Mouse (Mus musculus) heart, postnatal 25 days (tissue): Measurements from ENCODE around the gene Olfr548-ps1. TPM values are rescaled to one million over a fixed set of nuclear protein-coding genes. Genes with fewer than 3 reads are reported as not detected.
A peak's percentile ranks its signal among the peaks of the same experiment; 100 is the strongest.
"Not testable (repeated sequence)": the region's sequence is repeated elsewhere in the genome, so short reads cannot be mapped to it uniquely, and the experiment has no call there.

ENCODE experiments used
- DNase-seq: peaks from one replicate; pipeline ENCODE4 v3.0.0; 2022; ENCODE audit warnings: low spot score
- intact Hi-C: fragments of 180-260 bp; cut with DNase I; formaldehyde crosslinking; loops from one replicate; pipeline ENCODE4 v1.15.1; 2025
- total RNA-seq, 2 experiments: library from RNA; stranded (reverse); gene quantifications; 2 replicates each; pipeline ENCODE4 v1.2.3; 2021

The Olfr548-ps1 gene
- total RNA-seq: not detected

DNA sequence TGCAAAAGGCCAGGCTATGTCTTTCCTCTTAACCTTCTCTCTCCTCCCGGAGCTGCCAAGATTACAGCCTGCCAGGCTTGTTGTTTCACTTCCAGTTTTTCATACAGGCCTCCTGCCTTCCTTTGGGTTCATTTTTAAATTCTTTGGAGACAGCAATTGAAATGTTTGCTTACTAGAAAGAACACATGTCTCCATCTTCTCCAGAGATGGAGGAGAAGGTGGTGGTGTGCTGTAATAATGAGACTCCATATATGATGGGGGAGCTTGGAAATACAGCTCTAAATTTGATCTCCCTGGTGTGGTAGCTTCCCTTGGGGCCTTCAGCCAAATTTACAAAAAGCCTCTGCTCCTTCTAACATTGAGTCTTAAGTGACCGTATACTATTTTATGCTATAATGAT, at the start of gene Olfr548-ps1:
Olfr548-ps1 (plus strand) TSS at position 301 of the 400 bp plus-strand sequence.
- intact Hi-C loops: no loop called here

DNA sequence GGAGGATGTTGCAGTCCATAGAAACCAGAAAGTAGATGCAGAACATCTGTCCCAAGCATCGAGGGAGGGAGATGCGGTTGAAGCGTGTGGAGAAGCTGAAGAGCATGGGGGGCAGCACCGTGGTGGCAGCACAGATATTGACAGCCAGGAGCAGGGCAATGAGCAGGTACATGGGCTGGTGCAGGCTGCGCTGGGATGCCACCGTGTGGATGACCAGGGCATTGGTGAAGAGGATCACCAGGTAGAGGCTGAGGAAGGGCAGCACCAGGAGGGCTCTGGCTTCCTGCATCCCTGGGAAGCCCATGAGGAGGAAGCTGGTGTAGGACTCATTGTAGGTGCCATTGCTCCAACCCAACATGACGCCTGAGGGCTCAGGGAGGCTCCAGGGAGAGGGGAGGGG, 46.3 kb upstream of the Olfr548-ps1 start:
- DNase-seq, intact Hi-C loops: not testable (repeated sequence)

More for the DNA sequence above, at the start of gene Olfr548-ps1:
- DNase-seq: no peak

DNA sequence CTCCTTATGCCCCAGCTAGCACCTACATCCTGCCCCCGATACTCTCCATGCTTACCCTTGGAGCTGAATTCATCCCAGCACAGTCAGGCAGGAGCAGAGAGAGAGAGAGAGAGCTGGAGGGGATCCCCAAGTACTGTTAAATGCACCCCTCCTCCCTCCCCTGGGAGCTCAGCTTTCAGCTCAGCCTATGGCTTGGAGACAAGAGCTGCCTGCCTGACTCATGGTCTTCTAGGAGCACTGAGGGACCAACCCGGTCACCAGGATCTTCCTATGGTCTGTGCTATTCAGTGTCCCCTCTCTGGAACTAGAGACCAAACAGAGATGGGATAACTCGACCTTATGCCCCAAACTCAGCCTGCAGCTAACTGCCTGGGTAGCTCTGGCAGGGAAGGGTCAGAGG, 41.2 kb upstream of the Olfr548-ps1 start, which contains the start of gene Olfr545:
Olfr545 (minus strand) TSS at position 101 of the 400 bp plus-strand sequence.
- intact Hi-C loops: no loop called here
- no peak for DNase-seq

DNA sequence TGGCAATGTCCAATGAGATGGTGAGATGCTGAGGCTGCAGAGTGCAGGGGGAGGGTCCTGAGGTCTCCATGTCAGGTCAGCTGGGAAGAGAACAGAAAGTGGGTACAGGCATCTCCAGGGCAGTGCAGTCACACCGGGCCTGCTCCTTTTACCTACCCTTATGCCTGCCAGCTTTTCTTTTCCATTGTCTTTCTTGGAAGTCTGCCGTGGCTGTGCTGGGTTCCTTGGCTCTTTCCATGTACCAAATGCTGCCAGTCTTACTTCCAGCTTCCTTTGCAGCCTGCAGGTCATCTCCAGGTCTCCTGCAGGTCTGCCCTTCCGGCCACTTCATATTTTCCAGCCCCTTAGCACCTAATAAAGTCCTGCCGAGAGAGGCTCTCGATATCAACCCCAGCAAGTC, 38.7 kb upstream of the Olfr548-ps1 start:
- intact Hi-C loops: no loop called here
- no peak for DNase-seq

DNA sequence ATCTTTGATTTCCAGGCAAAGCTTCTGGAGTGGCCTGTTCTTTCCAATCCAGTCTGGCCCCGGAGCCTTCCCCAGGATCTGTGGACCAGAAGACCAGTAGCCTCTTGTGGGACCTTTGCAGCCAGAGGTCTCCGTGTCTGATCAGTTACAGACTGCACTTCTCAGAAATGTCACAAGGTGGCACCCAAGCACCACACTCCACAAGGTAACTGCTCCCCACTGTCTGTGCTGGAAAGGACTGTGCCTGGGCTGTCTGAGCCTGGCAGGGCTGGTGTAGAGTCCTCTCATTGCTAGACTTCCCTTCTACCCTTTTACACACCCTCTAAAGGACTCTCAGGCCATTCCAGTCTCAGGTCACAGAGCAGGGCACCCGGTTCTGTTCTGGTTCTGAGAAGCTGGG, 33.8 kb upstream of the Olfr548-ps1 start:
- intact Hi-C loops: loop anchor here (5.0 kb wide), 2 partner anchors 1300 to 1435 kb away; partner anchors contain the start of gene Olfr633
- peak; percentile 27 for DNase-seq

DNA sequence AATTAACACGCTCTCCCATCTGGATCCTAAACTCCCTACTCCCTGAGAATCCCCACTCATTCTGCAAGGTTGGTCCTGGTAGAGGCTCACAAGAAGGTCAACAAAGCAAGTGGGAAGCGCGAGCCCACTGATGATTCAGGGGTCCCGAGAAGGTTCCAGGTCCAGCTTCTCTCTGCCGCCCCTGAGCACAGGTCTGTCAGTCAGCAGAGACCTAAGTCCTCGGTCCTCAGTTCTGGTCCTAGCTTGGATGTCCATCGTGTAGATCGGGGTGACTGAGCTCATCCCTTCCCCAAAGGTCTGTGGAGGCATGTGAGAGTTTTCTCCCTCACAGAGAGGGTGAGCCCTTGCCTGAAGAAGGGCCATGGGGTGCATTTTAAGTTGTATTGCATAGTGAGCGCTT, 32.6 kb upstream of the Olfr548-ps1 start:
- intact Hi-C loops: loop anchor here (5.0 kb wide), 2 partner anchors 1299 to 1434 kb away; partner anchors contain the start of gene Olfr633
- DNase-seq: no peak

DNA sequence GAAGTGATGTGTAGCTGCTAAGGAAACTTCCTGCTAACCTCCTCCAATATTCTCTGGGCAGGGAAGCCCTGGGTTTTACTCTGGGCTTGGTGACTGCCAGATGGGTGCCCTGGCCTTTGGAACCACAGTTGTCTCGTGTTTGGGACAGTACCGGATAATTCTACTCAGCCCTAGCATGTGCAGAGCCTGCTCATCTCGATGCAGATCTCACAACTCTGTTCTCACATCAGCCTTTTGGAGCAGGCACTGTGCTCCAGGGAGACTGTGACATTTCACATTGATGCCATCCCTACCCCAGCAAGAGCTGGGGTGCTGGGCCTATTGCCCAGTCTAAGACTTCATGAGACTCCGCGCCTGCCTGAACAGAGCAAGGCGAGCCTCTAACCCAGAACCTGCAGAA, 32.0 kb upstream of the Olfr548-ps1 start:
- no peak for DNase-seq
- intact Hi-C loops: loop anchor here (5.0 kb wide), 2 partner anchors 1299 to 1434 kb away; partner anchors contain the start of gene Olfr633

DNA sequence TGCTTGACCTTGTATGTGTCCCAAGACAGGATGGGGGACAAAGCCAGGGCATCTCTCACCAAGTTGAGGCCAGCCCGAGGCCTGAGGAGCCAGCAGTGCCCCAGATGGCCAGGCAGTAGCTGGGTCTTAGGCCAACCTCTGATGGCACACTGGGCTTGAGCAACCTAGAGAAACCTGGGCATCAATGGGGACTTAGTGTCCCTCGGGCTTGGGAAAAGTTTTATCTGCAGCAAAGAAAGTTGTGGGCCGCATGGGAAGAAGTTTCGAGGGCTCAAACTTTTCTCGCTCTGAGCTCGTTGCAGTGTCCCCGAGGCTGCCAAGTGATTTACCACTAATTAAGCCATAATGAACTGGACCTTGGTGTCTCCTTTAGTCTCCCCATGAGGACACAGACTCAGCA, 31.0 kb upstream of the Olfr548-ps1 start:
- no peak for DNase-seq
- intact Hi-C loops: loop anchor here (5.0 kb wide), 3 partner anchors 243 to 1433 kb away; partner anchors contain the start of gene Olfr633

DNA sequence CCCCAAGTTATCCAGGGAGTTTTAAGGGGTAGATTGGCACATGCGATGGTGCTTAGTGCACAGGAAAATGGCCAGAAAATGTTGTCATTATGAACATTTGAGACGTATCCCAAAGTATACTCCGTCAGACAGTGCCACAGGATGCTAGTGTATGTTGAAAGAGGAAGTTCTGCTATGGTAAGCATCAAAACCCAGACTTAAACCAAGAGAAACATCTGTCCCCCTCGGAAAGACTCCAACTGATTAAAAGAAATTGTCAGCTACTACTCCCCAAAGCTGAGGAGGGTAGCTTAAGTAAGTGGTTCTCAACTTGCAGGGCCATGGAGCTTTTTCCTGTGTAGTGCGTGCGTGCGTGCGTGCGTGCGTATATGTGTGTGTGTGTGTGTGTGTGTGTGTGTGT, 28.8 kb upstream of the Olfr548-ps1 start:
- no peak for DNase-seq
- intact Hi-C loops: loop anchor here (2.0 to 5.0 kb wide), 2 partner anchors 125 to 240 kb away; no protein-coding TSS in a partner anchor

DNA sequence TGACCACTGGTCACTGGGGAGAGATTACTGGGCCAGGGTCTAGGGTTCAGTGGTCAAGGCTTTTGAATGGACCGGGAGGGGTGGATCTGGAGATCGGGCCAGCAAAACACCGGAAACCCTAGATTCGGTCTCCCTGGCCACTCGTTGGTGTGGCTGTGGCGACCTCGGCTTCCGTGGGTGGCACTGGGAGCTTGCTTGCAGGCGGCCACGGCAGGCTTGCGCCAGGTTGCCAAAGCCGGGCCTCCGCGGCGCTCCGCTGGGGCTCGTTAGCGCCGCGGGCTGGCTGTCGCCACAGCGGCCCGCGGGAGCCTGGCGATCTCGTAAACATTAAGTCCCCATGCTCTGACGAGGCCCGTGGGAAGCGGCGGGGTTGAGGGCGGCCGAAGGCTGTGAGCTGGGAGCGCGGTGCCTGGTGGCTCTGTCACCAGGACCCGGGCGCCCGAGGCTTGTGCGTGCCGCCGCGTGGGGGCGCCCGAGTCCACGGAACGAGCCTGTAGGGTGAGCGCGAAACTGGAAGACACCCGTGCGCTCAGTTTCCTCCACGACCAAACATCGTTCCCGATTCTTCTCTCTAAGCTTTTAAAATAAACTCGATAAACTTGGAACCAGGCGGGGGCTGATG, 27.8 kb upstream of the Olfr548-ps1 start:
- intact Hi-C loops: loop anchor here (1.0 to 5.0 kb wide), 3 partner anchors 124 to 406 kb away; no protein-coding TSS in a partner anchor
- DNase-seq: peak; percentile 58

DNA sequence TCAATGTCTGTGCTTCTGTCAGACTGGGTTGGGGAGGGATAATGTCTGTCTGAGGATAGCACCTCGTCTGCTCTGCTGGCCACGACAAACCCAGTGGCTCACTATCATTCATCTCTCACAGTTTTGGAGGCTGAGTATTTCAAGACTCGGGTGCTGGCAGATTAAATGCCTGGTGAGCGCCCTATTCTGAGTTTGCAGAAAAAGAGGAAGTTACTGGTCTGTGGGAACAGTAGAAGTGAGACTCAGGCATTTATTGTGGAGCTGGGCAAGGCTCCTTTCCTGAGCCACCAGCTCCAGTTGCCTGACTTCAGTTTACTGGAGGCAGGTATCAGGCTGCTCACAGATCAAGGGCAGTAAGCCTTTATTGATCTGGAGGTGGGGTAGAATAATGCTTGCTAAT, 26.6 kb upstream of the Olfr548-ps1 start:
- intact Hi-C loops: loop anchor here (5.0 kb wide), 1 partner anchor 238 kb away; no protein-coding TSS in a partner anchor
- no peak for DNase-seq

DNA sequence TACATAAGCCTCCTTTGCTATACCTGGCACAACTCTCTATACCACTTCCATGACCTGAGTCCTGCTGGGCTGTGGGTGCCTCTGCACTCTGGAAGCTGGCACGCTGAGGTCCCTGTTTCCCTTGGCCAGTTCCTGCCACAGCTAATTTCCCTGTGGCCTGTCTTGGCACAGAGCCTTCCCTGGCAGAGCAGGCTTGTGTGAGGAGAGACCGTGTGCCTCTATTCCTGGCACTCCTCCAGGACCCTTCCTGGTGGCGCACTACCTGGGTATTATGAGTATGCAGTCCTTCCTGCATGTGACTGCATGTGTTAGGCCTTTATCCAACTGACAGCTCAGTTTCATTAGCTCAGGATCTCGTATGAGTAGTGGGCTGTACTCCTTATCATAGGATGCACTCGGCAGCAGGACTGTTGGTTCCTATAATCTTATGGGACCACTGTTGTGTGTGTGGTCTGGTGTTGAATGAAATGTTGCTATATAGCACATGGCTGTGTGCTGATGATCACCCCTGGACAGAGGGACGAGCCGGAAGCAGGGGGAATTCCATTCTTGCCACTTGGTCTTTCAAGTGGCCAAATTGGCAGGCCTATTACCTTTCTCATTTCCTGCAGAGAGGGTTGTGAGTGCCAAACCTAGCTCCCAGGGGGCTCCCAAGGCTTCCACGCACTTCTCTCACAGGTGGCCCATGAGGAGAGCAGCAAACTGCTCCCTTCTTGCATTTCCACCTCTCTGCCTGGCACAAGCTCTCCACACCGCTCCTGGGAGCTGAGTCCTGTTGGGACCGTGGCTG, 24.2 kb upstream of the Olfr548-ps1 start:
- intact Hi-C loops: no loop called here
- DNase-seq: no peak

DNA sequence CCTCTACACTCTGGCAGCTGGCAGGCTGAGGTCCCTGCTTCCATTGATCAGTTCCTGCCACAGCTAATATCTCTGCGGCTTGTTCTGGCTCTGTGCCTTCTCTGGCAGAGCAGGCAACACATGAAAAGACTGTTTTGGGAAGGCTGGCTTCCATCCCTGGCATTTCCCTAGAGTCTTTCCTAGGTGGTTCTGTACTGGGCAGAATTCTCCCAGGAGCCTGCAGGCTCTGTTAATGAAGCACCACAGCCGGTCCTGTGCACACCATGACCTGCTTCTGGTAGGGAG, 23.7 kb upstream of the Olfr548-ps1 start:
- intact Hi-C loops: no loop called here
- DNase-seq: no peak

DNA sequence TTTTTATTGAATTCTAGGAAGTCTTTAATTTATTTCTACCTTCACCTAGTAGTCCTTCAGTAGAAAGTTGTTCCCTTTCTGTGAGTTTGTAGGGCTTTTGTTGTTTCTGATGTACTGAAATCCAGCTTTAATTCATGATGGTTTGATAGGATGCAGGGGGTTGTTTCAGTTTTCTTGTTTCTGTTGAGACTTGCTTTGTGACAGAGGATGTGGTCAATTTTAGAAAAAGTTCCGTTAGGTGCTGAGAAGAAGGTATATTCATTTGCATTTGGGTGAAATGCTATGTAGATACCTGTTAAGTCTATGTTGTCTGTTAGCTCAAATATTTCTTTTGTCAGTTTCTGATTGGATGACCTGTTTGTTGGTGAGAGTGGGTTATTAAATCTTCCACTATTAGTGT, 11.6 kb upstream of the Olfr548-ps1 start:
- intact Hi-C loops: no loop called here
- no peak for DNase-seq

DNA sequence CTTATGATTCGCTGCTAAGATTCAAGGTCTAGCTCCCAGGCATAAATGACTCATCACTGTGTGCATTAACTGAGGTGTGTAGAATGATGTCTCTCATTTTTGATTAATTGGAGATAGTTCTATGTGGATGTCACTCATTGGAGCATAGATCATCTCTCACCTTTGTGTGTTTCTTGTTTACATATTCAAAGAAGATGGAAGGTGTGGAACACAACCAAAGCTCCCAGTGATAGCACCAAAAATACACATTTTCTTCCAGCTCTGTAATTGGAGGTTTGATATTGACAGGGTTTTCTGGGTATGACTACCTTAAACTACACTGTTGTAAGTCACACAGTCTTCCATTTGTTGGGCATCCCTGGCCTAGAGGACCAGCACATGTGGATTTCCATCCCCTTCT, 6.2 kb upstream of the Olfr548-ps1 start, which contains the start of gene Olfr547:
Olfr547 (plus strand) TSS at position 301 of the 400 bp plus-strand sequence.
- intact Hi-C loops: no loop called here
- DNase-seq: no peak

DNA sequence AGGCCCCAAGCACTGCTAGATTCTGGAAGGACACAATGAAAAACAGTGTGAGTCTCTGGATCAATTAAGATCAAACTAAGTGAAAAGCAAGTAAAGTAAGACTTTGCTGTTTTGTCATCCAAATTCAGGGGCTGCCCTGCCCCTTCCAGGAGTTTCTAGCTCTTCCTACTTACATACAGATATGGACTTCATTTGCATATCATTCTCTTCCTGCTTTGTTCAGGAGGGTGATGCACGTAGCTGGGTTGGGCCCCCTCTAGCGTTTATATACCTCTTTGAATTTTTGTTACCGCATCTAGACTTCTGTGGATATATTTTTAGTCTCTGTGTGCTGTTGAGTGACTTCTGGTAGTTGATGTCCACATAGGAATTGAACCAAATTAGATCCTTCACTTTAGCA, 555 bp downstream of the Olfr548-ps1 start:
- intact Hi-C loops: no loop called here
- no peak for DNase-seq

DNA sequence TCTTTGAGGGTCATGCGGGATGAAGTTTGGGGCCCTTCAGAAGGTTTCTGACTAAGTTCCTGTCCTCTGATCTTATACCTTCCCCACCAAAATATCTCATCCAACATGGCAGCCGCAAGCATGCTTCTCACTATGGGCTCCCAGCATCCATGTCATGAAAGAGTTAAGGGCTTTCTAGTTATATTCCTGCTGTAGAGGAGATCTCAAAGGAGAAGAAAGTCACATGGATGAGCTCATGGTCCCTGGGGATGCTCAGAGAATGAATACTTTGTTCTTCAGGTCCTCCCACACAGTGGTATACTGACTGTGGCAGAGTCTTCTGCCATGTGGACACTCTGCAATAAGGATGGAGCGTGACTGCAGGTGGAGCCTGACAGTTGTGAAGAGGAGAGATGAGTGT, 8.9 kb downstream of the Olfr548-ps1 start, which contains the start of gene Olfr549:
Olfr549 (plus strand) TSS at position 301 of the 400 bp plus-strand sequence.
- no peak for DNase-seq
- intact Hi-C loops: no loop called here

DNA sequence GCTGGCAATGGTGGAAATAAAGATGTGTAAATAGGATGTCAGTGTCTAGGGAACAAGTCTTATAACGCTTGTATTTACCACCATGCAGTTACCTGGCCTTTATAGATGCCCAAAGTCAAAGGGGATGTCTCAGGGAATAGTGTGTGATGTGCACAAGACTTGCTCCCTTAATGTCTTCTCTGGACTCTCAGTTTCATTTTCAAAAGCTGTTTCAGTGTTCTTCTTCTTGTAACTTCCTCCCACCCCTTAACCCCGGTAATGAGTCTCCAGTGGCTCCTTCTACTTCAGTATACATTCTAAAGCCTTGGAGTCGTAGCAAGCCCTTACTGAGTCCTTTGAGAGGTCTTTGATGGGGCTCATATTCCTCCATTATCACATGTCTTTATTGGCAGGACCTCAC, 12.6 kb downstream of the Olfr548-ps1 start:
- intact Hi-C loops: no loop called here
- no peak for DNase-seq

DNA sequence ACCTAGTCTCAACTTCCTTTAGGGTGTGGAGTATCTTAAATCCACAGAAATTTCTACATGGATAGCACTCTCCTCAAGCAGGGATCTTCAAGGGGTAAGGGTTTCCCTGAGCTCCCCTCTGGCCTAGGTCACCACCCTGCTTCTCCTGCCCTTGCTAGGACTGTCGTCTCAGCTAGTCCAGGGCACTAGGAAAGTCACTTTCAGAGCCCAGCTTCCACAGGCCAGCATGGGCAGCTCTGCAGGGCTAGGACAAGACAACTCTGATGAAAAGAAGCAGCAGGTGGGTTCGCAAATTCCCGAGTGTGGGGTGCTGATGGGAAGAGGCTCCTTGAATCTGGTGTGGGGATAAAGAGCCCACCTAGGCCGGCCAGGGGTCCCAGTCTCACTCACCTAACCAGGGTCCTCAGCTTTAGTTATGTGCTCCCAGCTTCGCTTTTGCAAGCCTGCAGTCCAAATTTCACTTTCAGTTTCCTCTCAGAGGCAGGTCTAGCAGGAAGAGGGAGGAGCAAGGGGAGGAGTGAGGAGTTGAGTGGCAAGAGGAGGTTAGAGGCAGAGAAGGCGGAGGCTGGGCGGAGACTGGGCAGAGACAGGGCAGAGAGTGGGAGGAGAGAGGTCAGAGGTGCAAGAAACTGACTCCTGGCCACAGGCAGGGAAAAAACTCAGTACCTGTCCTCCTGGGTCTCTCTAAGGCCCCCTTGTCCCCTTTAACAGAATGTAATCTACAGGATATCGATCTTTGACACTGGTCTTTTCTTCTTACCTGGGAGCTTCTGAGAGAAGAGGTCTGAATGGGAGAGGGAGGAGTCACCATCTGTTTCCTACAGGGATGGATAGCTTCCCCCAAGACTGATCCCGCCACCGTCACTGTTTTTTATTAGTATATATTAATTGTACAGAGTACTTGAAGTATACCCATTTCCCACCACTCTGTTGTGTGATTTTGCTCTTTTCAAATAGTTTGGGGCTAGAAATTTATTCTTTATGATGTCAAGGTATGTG, 24.6 kb downstream of the Olfr548-ps1 start, which contains the start of gene Trim21:
Trim21 (minus strand) TSS at position 488 of the 999 bp plus-strand sequence.
- DNase-seq: peak; percentile 83
- intact Hi-C loops: no loop called here

DNA sequence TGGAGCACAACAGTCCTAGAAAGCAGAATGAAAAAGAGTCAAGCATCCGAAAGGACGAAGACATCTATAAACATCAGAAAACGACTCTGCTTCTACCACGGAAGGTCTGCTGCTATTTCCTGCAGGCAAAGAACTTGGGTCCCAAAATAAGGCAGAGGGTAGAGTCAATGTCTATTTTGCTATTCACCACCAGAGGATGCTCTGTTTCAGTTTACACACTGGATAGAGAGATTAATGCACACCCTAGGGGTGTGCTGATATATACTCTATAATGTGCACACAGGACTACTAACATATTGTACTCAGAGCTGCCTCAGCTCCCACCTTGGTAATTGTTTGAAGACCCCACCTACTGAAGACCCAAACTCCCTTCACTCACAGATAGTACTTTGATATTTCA, 25.5 kb downstream of the Olfr548-ps1 start:
- intact Hi-C loops: no loop called here
- DNase-seq: no peak
